8 mouse cellular contexts compared by ENCODE assay signal in the genomic region with DNA sequence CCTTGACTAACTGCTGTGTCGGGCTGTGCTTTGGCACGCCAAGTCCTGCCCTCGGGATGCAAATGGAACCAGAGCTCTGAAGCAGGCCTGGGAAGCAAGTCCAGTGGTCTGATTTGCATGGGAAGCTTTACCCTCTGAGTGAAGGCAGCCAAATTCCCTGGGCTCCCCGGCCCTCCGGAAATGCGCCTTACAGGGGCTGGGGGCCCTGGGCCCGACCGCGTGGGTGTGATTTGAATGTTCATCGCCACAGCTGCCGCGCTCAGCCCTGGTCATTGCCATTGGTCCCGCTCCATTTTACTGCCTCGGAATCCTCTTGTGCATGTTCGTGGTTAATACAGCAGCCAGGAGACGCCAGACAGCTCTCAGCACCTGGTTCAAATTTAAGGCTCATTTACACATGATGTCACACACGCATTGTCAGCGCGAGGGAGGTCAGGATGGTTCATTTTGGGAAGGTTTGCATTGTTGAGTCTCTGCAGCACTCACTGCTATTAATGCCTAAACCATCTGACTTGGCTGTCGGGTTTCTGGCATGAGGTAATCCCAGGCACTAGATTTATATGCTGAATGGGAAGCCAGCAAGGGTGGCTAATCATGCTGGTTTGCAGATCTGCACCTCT.
A peak's percentile ranks its signal among the peaks of the same experiment; 100 is the strongest.
DNase-seq lines count a peak whose midpoint lies in the region; ATAC-seq and TF ChIP-seq lines count a peak whose summit lies in the region.

No protein-coding gene starts in this region.

- H3K9ac ChIP-seq in hindbrain, embryonic 16.5 days (ENCODE audit: low read depth, low read length), result peak overlapping the region; percentile 27

- H3K9me3 ChIP-seq in hindbrain, embryonic 16.5 days (ENCODE audit: control insufficient read depth, low read length), result no peaks in the 10 kb centered on the region

- peak; percentile 44 for DNase-seq in gastrocnemius, adult 2 months
- no peak for DNase-seq in gastrocnemius, adult 8-10 months (ENCODE audit: low spot score in 2 of 2)
- DNase-seq in thymus, postnatal 4 days, result peak; percentile 36
- DNase-seq in thymus, postnatal 14 days, result no peak
- no peak for DNase-seq in adrenal gland, postnatal 25 days
- DNase-seq in urinary bladder, postnatal 4 days (ENCODE audit: low spot score in 2 of 2), result no peak

- no peaks in the 10 kb centered on the region for H3K36me3 ChIP-seq in hindbrain, embryonic 16.5 days (ENCODE audit: control insufficient read depth, insufficient read depth, low read length)

- WGBS in hindbrain, embryonic 16.5 days, result 23% methylated on average over 20 of the region's 20 CpGs

- no peaks in the 10 kb centered on the region for H3K27me3 ChIP-seq in hindbrain, embryonic 16.5 days (replicated peaks; ENCODE audit: control insufficient read depth, insufficient read depth, low read length)

- H3K4me3 ChIP-seq in gastrocnemius, adult 2 months, result peak overlapping the region; percentile 2
- H3K4me3 ChIP-seq in hindbrain, embryonic 16.5 days (ENCODE audit: low read length), result no peak overlapping the region

- peak overlapping the region; percentile 54 for H3K27ac ChIP-seq in gastrocnemius, adult 2 months
- H3K27ac ChIP-seq in hindbrain, embryonic 16.5 days (ENCODE audit: low read depth, low read length), result no peak overlapping the region

- TF ChIP-seq CTCF in gastrocnemius, adult 2 months (IDR thresholded peaks at IDR 0.05), result no peak

- intact Hi-C loops in gastrocnemius, adult 2 months (cut with DNase I), result no loop called here

- peak; percentile 89 for ATAC-seq in hindbrain, embryonic 16.5 days
- no peak for ATAC-seq in erythroblast, adult 5-6 weeks (replicated peaks; ENCODE audit: low FRiP score, poor library complexity, severe bottlenecking)

- H3K4me1 ChIP-seq in hindbrain, embryonic 16.5 days (ENCODE audit: control insufficient read depth, insufficient read depth, low read depth, low read length), result peaks cover 10% of the 10 kb centered on the region; the same call in 1 of the 2 replicates

- H3K4me2 ChIP-seq in hindbrain, embryonic 16.5 days (ENCODE audit: low read length), result peak overlapping the region; percentile 19

Comparison
In these comparisons a context has a peak if more than half of its experiments do, and no peak if none do; other contexts are left out.
1. DNase-seq: peak in gastrocnemius, adult 2 months (single experiment) and thymus, postnatal 4 days (single experiment); none in gastrocnemius, adult 8-10 months (0 of 2), thymus, postnatal 14 days (single experiment), adrenal gland, postnatal 25 days (single experiment) and urinary bladder, postnatal 4 days (0 of 2).